Comparison of ENCODE assay signal across 8 mouse cellular contexts in the genomic region with DNA sequence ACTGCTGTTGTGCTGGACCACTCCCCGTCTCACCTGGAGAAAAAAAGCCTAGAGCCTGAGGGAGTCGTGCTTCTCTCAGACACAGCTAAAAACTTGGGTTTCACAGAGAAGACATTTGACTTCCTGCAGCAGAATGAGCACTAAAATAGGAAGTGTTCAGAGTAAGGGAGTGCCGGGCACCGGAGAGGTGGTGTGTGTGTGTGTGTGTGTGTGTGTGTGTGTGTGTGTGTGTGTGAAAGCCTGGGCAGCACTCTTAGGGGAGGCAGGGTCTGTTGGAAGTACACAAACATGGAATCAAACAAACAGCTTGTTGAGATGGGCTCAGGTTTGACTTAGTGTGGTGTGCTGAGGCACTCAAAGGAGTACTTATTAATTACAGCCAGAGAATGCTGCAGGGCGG. TPM values are rescaled to one million over a fixed set of nuclear protein-coding genes. Genes with fewer than 3 reads are reported as not detected.
A peak's percentile ranks its signal among the peaks of the same experiment; 100 is the strongest.
DNase-seq lines count a peak whose midpoint lies in the region; ATAC-seq and TF ChIP-seq lines count a peak whose summit lies in the region.

No protein-coding gene starts in this region.

- peak overlapping the region; percentile 78 for H3K9ac ChIP-seq in kidney, postnatal 0 days (ENCODE audit: low read depth, low read length)
- H3K9ac ChIP-seq in forebrain, embryonic 12.5 days: peak overlapping the region; percentile 75
- peak overlapping the region; percentile 85 for H3K9ac ChIP-seq in liver, embryonic 12.5 days
- peak overlapping the region; percentile 90 for H3K9ac ChIP-seq in neural tube, embryonic 13.5 days

- no peak for DNase-seq in kidney, postnatal 0 days (ENCODE audit: low spot score)
- DNase-seq in kidney, postnatal 10 days: no peak
- no peak for DNase-seq in urinary bladder, adult 18-20 months (ENCODE audit: low spot score in 2 of 2)

- peaks cover 8% of the 10 kb centered on the region for H3K36me3 ChIP-seq in kidney, postnatal 0 days (ENCODE audit: insufficient read depth, low read length)
- peaks cover 8% of the 10 kb centered on the region for H3K36me3 ChIP-seq in forebrain, embryonic 12.5 days (replicated peaks)
- H3K36me3 ChIP-seq in liver, embryonic 12.5 days: peaks cover 11% of the 10 kb centered on the region
- H3K36me3 ChIP-seq in neural tube, embryonic 13.5 days: peaks cover 8% of the 10 kb centered on the region

- peak overlapping the region; percentile 86 for H3K4me3 ChIP-seq in kidney, postnatal 0 days (replicated peaks; ENCODE audit: low read depth, low read length)
- H3K4me3 ChIP-seq in forebrain, embryonic 12.5 days (replicated peaks): peak overlapping the region; percentile 76
- H3K4me3 ChIP-seq in liver, embryonic 12.5 days: peak overlapping the region; percentile 89
- peak overlapping the region; percentile 96 for H3K4me3 ChIP-seq in neural tube, embryonic 13.5 days

- H3K4me2 ChIP-seq in kidney, postnatal 0 days (ENCODE audit: low read length): peak overlapping the region; percentile 83
- peak overlapping the region; percentile 91 for H3K4me2 ChIP-seq in forebrain, embryonic 12.5 days
- peak overlapping the region; percentile 86 for H3K4me2 ChIP-seq in liver, embryonic 12.5 days
- H3K4me2 ChIP-seq in neural tube, embryonic 13.5 days: peak overlapping the region; percentile 96

- TF ChIP-seq CTCF in kidney, postnatal 0 days (IDR thresholded peaks at IDR 0.05; ENCODE audit: low read depth): no peak

- no peak for ATAC-seq in kidney, postnatal 0 days (replicated peaks; ENCODE audit: low FRiP score, low read depth)
- ATAC-seq in forebrain, embryonic 12.5 days (ENCODE audit: low FRiP score): no peak
- no peak for ATAC-seq in liver, embryonic 12.5 days
- no peak for ATAC-seq in neural tube, embryonic 13.5 days (ENCODE audit: low read depth)
- no peak for ATAC-seq in megakaryocyte-erythroid progenitor cell, adult 5-6 weeks (replicated peaks; ENCODE audit: low FRiP score, low TSS enrichment, poor library complexity, severe bottlenecking)
- no peak for ATAC-seq in cerebellum, adult (ENCODE audit: insufficient number of reproducible peaks, low FRiP score, low TSS enrichment)

- 20% methylated on average over 5 of the region's 5 CpGs for WGBS in kidney, postnatal 0 days
- WGBS in forebrain, embryonic 12.5 days: 64% methylated on average over 5 of the region's 5 CpGs
- WGBS in liver, embryonic 12.5 days (ENCODE audit: insufficient replicate concordance): 20% methylated on average over 5 of the region's 5 CpGs
- 63% methylated on average over 5 of the region's 5 CpGs for WGBS in neural tube, embryonic 13.5 days

- no peaks in the 10 kb centered on the region for H3K9me3 ChIP-seq in kidney, postnatal 0 days (replicated peaks; ENCODE audit: low read length)
- no peaks in the 10 kb centered on the region for H3K9me3 ChIP-seq in forebrain, embryonic 12.5 days
- no peaks in the 10 kb centered on the region for H3K9me3 ChIP-seq in liver, embryonic 12.5 days (replicated peaks)
- no peaks in the 10 kb centered on the region for H3K9me3 ChIP-seq in neural tube, embryonic 13.5 days

- H3K4me1 ChIP-seq in kidney, postnatal 0 days (replicated peaks; ENCODE audit: insufficient read depth, low read length): 0 out of 2 replicates have a peak, but pooled peaks cover 5% of the 10 kb centered on the region
- peaks cover 15% of the 10 kb centered on the region for H3K4me1 ChIP-seq in forebrain, embryonic 12.5 days
- H3K4me1 ChIP-seq in liver, embryonic 12.5 days: peaks cover 56% of the 10 kb centered on the region
- peaks cover 25% of the 10 kb centered on the region for H3K4me1 ChIP-seq in neural tube, embryonic 13.5 days (replicated peaks)

- no peaks in the 10 kb centered on the region for H3K27me3 ChIP-seq in kidney, postnatal 0 days (ENCODE audit: insufficient read depth, low read length)
- no peaks in the 10 kb centered on the region for H3K27me3 ChIP-seq in forebrain, embryonic 12.5 days
- H3K27me3 ChIP-seq in liver, embryonic 12.5 days (replicated peaks): no peaks in the 10 kb centered on the region
- no peaks in the 10 kb centered on the region for H3K27me3 ChIP-seq in neural tube, embryonic 13.5 days

- H3K27ac ChIP-seq in kidney, postnatal 0 days: no peak overlapping the region
- no peak overlapping the region for H3K27ac ChIP-seq in forebrain, embryonic 12.5 days
- H3K27ac ChIP-seq in liver, embryonic 12.5 days: peak overlapping the region; percentile 79; the same call in 1 of the 2 replicates
- no peak overlapping the region for H3K27ac ChIP-seq in neural tube, embryonic 13.5 days (replicated peaks)

RNA-seq across cellular contexts. Expression of a gene that starts 4.1 kb away (rescaled TPM):
- 42.3 and 49.8 TPM in 2 replicates for polyA plus RNA-seq in kidney, postnatal 0 days (2015; fragmentation: Nextera tagmentation; extraction: Ambion mirVana)
- polyA plus RNA-seq in forebrain, embryonic 12.5 days (2016; fragmentation: Nextera tagmentation; extraction: Ambion mirVana): 50.2 TPM in 2 replicates
- 32.4 TPM in 2 replicates for polyA plus RNA-seq in liver, embryonic 12.5 days (2016; fragmentation: Nextera tagmentation; extraction: Ambion mirVana)
- polyA plus RNA-seq in neural tube, embryonic 13.5 days (2015; fragmentation: Nextera tagmentation; extraction: Ambion mirVana): 45.3 and 48.0 TPM in 2 replicates
- 40.8 and 48.4 TPM in 2 replicates for total RNA-seq in megakaryocyte-erythroid progenitor cell, adult 5-6 weeks (2014; fragmentation: Nextera tagmentation)
- total RNA-seq in megakaryocyte-erythroid progenitor cell, adult 5-6 weeks (2017): 33.5 and 38.5 TPM in 2 replicates

RNA-seq across cellular contexts. Expression of a gene that starts 5.0 kb away (rescaled TPM):
- 15.2 and 17.1 TPM in 2 replicates for polyA plus RNA-seq in kidney, postnatal 0 days (2015; fragmentation: Nextera tagmentation; extraction: Ambion mirVana)
- polyA plus RNA-seq in forebrain, embryonic 12.5 days (2016; fragmentation: Nextera tagmentation; extraction: Ambion mirVana): 37.3 and 42.8 TPM in 2 replicates
- polyA plus RNA-seq in liver, embryonic 12.5 days (2016; fragmentation: Nextera tagmentation; extraction: Ambion mirVana): 20.7 and 21.0 TPM in 2 replicates
- polyA plus RNA-seq in neural tube, embryonic 13.5 days (2015; fragmentation: Nextera tagmentation; extraction: Ambion mirVana): 19.4 and 21.2 TPM in 2 replicates
- 72.5 and 74.3 TPM in 2 replicates for total RNA-seq in megakaryocyte-erythroid progenitor cell, adult 5-6 weeks (2014; fragmentation: Nextera tagmentation)
- 76.5 and 137 TPM in 2 replicates for total RNA-seq in megakaryocyte-erythroid progenitor cell, adult 5-6 weeks (2017)

RNA-seq across cellular contexts. Expression of a gene that starts 49.8 kb away (rescaled TPM):
- 2.7 and 4.0 TPM in 2 replicates for polyA plus RNA-seq in kidney, postnatal 0 days (2015; fragmentation: Nextera tagmentation; extraction: Ambion mirVana)
- 1.2 and 1.8 TPM in 2 replicates for polyA plus RNA-seq in forebrain, embryonic 12.5 days (2016; fragmentation: Nextera tagmentation; extraction: Ambion mirVana)
- 0.17 and 0.31 TPM in 2 replicates for polyA plus RNA-seq in liver, embryonic 12.5 days (2016; fragmentation: Nextera tagmentation; extraction: Ambion mirVana)
- polyA plus RNA-seq in neural tube, embryonic 13.5 days (2015; fragmentation: Nextera tagmentation; extraction: Ambion mirVana): 1.2 and 1.7 TPM in 2 replicates
- 1.5 TPM in 1 of 2 replicates, not detected in the other for total RNA-seq in megakaryocyte-erythroid progenitor cell, adult 5-6 weeks (2014; fragmentation: Nextera tagmentation)
- total RNA-seq in megakaryocyte-erythroid progenitor cell, adult 5-6 weeks (2017): not detected in 2 replicates
